8 mouse cellular contexts compared by ENCODE assay signal in genomic region chr12:73046607-73047180, GRCm38 (mm10). TPM values are rescaled to one million over a fixed set of nuclear protein-coding genes. Genes with fewer than 3 reads are reported as not detected.
DNase-seq lines count a peak whose midpoint lies in the region; ATAC-seq and TF ChIP-seq lines count a peak whose summit lies in the region.

No protein-coding gene starts in this region.

- peak overlapping the region; percentile 89 for H3K27ac ChIP-seq in embryonic facial prominence, embryonic 14.5 days (replicated peaks; ENCODE audit: low read depth, low read length)
- no peak overlapping the region for H3K27ac ChIP-seq in heart, embryonic 14.5 days (replicated peaks in 1 of 2; ENCODE audit: control insufficient read depth in 1 of 2, insufficient read depth in 1 of 2, low read depth in 2 of 2, low read length in 2 of 2)
- no peak overlapping the region for H3K27ac ChIP-seq in kidney, embryonic 16.5 days (ENCODE audit: low read length)

- in situ Hi-C loops in Patski (cut with MboI; ENCODE audit: low pct_unique_long_range_greater_than_20kb) = loop anchor here (5.0 to 10.0 kb wide), 2 partner anchors 66 to 238 kb away; partner anchors contain the start of genes Six4, Slc38a6 and Trmt5

- no peaks in the 10 kb centered on the region for H3K27me3 ChIP-seq in Patski
- H3K27me3 ChIP-seq in embryonic facial prominence, embryonic 14.5 days (replicated peaks; ENCODE audit: control insufficient read depth, insufficient read depth, low read length) = peaks cover 59% of the 10 kb centered on the region
- peaks cover 86% of the 10 kb centered on the region for H3K27me3 ChIP-seq in heart, embryonic 14.5 days (ENCODE audit: control insufficient read depth, insufficient read depth, low read length)
- H3K27me3 ChIP-seq in kidney, embryonic 16.5 days (ENCODE audit: insufficient read depth, low read length) = peaks cover 90% of the 10 kb centered on the region

- H3K4me1 ChIP-seq in embryonic facial prominence, embryonic 14.5 days (ENCODE audit: control insufficient read depth, insufficient read depth, low read length) = peaks cover 16% of the 10 kb centered on the region
- H3K4me1 ChIP-seq in heart, embryonic 14.5 days (ENCODE audit: control insufficient read depth in 2 of 2, insufficient read depth in 2 of 2, low read length in 2 of 2) = peaks cover 9 to 17% of the 10 kb centered on the region in 2 experiments
- H3K4me1 ChIP-seq in kidney, embryonic 16.5 days (ENCODE audit: insufficient read depth, low read length) = peaks cover 29% of the 10 kb centered on the region

- peak overlapping the region; percentile 97 for H3K9ac ChIP-seq in embryonic facial prominence, embryonic 14.5 days (ENCODE audit: low read depth, low read length)
- no peak overlapping the region for H3K9ac ChIP-seq in heart, embryonic 14.5 days (ENCODE audit: low read length)
- H3K9ac ChIP-seq in kidney, embryonic 16.5 days (replicated peaks; ENCODE audit: low read length) = 0 out of 2 replicates have a peak overlapping the region, but pooled peaks have one; percentile 25

- no peaks in the 10 kb centered on the region for H3K9me3 ChIP-seq in embryonic facial prominence, embryonic 14.5 days (ENCODE audit: control insufficient read depth, low read length)
- no peaks in the 10 kb centered on the region for H3K9me3 ChIP-seq in heart, embryonic 14.5 days (ENCODE audit: control insufficient read depth, low read length)
- no peaks in the 10 kb centered on the region for H3K9me3 ChIP-seq in kidney, embryonic 16.5 days (ENCODE audit: low read length)

- no peak for TF ChIP-seq CTCF in Patski (IDR thresholded peaks at IDR 0.05)

- peak overlapping the region; percentile 70 for H3K4me2 ChIP-seq in embryonic facial prominence, embryonic 14.5 days (ENCODE audit: low read depth, low read length)
- peak overlapping the region; percentile 97 for H3K4me2 ChIP-seq in heart, embryonic 14.5 days (ENCODE audit: low read length)
- H3K4me2 ChIP-seq in kidney, embryonic 16.5 days (replicated peaks; ENCODE audit: low read depth, low read length) = peak overlapping the region; percentile 72

- CTCF ChIA-PET in Patski (lab: Charles Lee) = no interaction called here

- H3K4me3 ChIP-seq in embryonic facial prominence, embryonic 14.5 days (ENCODE audit: low read depth, low read length) = peak overlapping the region; percentile 86
- peak overlapping the region; percentile 48 to 67 for H3K4me3 ChIP-seq in heart, embryonic 14.5 days (ENCODE audit: control insufficient read depth in 1 of 2, insufficient read depth in 1 of 2, low read depth in 1 of 2, low read length in 2 of 2)
- H3K4me3 ChIP-seq in kidney, embryonic 16.5 days (ENCODE audit: low read length) = peak overlapping the region; percentile 51

- WGBS in embryonic facial prominence, embryonic 14.5 days = 0% methylated on average over 31 of the region's 38 CpGs
- WGBS in heart, embryonic 14.5 days = under 1% methylated on average over 37 of the region's 38 CpGs
- WGBS in kidney, embryonic 16.5 days = under 1% methylated on average over 38 of the region's 38 CpGs

- peaks cover 17% of the 10 kb centered on the region; the same call in 1 of the 2 replicates for H3K36me3 ChIP-seq in embryonic facial prominence, embryonic 14.5 days (ENCODE audit: control insufficient read depth, insufficient read depth, low read length)
- no peaks in the 10 kb centered on the region for H3K36me3 ChIP-seq in heart, embryonic 14.5 days (ENCODE audit: control insufficient read depth, insufficient read depth, low read length)
- no peaks in the 10 kb centered on the region for H3K36me3 ChIP-seq in kidney, embryonic 16.5 days (ENCODE audit: insufficient read depth, low read length)

- POLR2A ChIA-PET in Patski (lab: Charles Lee) = interaction anchor here (0.5 to 1.1 kb wide), 2 partner anchors 26 to 147 kb away, joined by 3 to 4 read pairs; no protein-coding TSS in a partner anchor

- peak; percentile 87 for ATAC-seq in Patski
- peak; percentile 87 for ATAC-seq in embryonic facial prominence, embryonic 14.5 days (ENCODE audit: low read depth)
- ATAC-seq in heart, embryonic 14.5 days (ENCODE audit: insufficient number of reproducible peaks, insufficient read depth, low FRiP score, low read depth) = peak; percentile 74
- peak; percentile 81 for ATAC-seq in kidney, embryonic 16.5 days (ENCODE audit: low FRiP score, low TSS enrichment)
- no peak for ATAC-seq in erythroblast, adult 5-6 weeks (replicated peaks; ENCODE audit: low FRiP score, poor library complexity, severe bottlenecking)

- peak; percentile 84 for DNase-seq in 3T3-L1 (ENCODE audit: low read depth, low spot score)
- peak; percentile 31 for DNase-seq in Patski (ENCODE audit: low read depth, low spot score)
- DNase-seq in embryonic facial prominence, embryonic 14.5 days (ENCODE audit: low spot score) = peak; percentile 96
- peak; percentile 74 for DNase-seq in lung, postnatal 36 days
- DNase-seq in right cerebral cortex, postnatal 4 days = peak; percentile 58

RNA-seq across cellular contexts. Expression of gene Six1, which starts 7.0 kb away (rescaled TPM):
- polyA plus RNA-seq in Patski (2021) = 19.9 TPM
- polyA plus RNA-seq in embryonic facial prominence, embryonic 14.5 days (2014; fragmentation: Nextera tagmentation; extraction: Ambion mirVana) = 46.5 and 53.9 TPM in 2 replicates
- polyA plus RNA-seq in heart, embryonic 14.5 days (2014; fragmentation: Nextera tagmentation; extraction: Ambion mirVana) = 0.09 and 0.27 TPM in 2 replicates
- 0.47 and 0.66 TPM in 2 replicates for polyA plus RNA-seq in kidney, embryonic 16.5 days (2015; fragmentation: Nextera tagmentation; extraction: Ambion mirVana)
- total RNA-seq in erythroblast, adult 5-6 weeks (2015; ENCODE audit: low replicate concordance) = not detected in 2 replicates
- total RNA-seq in erythroblast, adult 5-6 weeks (2017; ENCODE audit: low replicate concordance) = not detected in 2 replicates

Comparison
In these comparisons a context has a peak if more than half of its experiments do, and no peak if none do; other contexts are left out.
1. DNase-seq: peak in every context shown above with its lines; median percentile 96 in embryonic facial prominence, embryonic 14.5 days; 84 in 3T3-L1; 74 in lung, postnatal 36 days; 58 in right cerebral cortex, postnatal 4 days; 31 in Patski.
2. RNA of gene Six1, which starts 7.0 kb away (polyA plus RNA-seq): 46.5 to 53.9 TPM in embryonic facial prominence, embryonic 14.5 days and 19.9 TPM in Patski (single experiment); 0.47 to 0.66 TPM in kidney, embryonic 16.5 days and 0.09 to 0.27 TPM in heart, embryonic 14.5 days; every median in the first group is over 10 times any median in the second.
3. Peak in every context shown above with its lines, with median percentiles within 50 percentile points of each other: H3K4me2 ChIP-seq and H3K4me3 ChIP-seq.